Mouse (Mus musculus): ENCODE measurements around the gene Olfr701. TPM values are rescaled to one million over a fixed set of nuclear protein-coding genes. Genes with fewer than 3 reads are reported as not detected.

The Olfr701 gene
- not detected in 2 replicates for polyA plus RNA-seq (2015; fragmentation: Nextera tagmentation; extraction: Ambion mirVana)

DNA sequence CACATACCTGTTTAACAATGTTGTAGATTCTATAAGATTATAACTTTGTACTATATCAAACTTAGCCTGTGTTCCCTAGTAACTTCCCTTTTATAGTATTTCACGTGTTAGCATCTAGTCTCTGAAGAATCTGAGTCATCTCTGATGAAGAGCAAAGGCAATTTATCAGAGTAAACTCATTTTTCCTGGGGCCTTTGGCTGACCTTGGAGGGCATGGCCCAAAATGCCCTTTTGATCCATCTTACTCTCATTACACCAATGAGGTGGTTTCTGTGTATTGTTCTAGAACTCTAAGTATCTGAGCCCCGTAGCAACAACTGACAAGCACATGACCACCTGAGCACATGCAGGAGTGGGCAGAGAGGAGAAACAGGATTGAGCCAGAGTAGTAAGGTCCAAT, at the start of gene Olfr701:
TSS of gene Olfr701 (plus strand) at position 301 of the 400 bp plus-strand sequence.

DNA sequence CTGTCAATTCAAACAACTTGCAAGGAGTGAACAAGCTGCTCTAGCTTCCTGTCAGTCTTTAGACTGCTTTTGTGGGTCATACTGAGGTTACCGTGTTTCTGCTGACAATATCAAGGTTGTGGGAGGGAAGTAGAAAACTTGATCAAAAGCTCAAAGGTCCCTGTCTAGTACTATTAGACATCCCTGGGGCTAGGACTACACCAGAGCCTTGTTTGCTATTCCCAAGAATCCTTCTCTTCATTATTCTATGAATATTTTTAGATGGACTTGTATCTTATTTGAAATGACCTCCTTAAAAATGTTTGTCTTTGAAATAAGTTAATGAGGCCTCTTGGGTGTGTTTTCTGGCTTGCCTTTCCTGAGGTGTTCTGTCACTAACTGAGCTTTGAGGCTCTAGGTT, 20.8 kb upstream of the Olfr701 start, which contains the start of gene Olfr699:
TSS of gene Olfr699 (minus strand) at position 101 of the 400 bp plus-strand sequence.

DNA sequence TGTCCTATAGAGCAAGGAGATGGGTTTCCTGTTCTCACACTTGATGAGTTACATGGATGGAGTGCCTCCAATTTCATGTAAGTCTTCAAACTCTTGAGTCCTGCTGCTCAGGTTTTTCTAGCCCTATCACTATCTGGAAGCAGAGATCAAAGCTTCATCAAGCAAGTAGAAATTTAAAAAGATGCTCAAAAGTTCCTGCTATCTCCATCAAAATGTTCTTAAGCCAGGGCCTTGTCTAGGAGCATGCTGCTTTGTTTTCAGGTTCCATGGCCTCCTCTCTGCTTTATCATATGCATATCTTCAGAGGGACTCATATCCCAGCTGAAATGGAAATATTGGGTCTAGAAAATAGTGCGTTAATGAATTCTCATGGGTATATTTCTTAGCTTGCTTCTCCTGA, 5.2 kb upstream of the Olfr701 start, which contains the start of gene Olfr700:
TSS of gene Olfr700 (minus strand) at position 101 of the 400 bp plus-strand sequence.

DNA sequence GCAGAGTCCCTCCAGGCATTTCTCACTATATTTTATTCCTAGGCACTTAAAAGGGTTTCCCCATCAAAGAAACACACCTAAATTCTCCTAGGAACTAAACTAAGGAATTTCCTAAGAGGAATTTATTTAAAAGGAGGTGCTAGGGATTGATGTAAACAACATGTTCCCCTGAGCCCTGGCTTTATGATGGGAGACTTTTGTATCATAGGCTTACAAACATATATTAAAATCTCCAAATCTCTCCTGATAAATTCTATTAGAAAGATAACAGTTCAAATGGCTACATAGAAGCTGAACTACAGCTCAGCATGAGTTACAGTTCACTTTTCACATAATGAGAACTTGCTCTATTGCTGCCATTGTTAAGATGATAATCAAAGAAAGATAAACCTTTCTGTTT, 19.9 kb downstream of the Olfr701 start, which contains the start of gene Olfr702:
TSS of gene Olfr702 (minus strand) at position 101 of the 400 bp plus-strand sequence.

DNA sequence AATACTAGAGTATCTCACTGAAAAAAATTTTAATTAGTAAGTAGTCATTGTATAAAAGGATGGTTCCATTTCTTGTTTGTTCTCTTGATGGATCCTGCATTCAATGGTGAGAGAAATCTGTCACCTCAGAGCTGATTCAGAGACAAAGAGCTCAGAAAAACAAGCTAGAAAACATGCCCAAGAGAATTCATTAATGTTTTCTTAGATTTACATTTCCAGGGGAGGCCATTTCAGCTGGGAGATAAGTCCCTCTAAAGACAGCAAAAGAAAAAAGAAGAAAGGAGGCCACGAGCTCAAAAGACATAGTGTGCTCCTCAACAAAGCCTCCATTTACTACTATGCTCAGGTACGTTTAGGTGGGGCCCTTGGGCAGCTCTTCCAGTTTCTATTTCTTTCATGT, 29.1 kb downstream of the Olfr701 start, which contains the start of gene Olfr703:
TSS of gene Olfr703 (plus strand) at position 301 of the 400 bp plus-strand sequence.

DNA sequence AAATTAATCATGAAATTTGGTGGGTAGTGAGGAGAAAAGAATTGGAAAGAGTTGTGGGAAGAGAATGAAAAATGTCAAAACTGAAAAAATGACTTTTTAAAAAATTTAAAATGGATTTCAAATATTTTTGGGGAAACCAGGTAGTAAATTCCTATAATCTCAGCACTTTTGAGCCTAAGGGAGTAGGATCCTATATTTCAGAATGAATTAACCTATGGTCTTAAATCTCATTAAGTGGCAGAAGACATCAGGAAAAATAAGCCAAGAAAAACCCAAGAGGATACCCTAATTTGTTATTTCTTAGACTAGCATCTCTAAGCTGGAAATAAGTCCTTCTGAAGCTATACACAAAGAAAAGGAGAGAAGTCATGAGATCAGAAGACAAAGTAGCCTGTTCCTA, 49.0 kb downstream of the Olfr701 start, which contains the start of gene Olfr704:
TSS of gene Olfr704 (plus strand) at position 301 of the 400 bp plus-strand sequence.

Other genes with a start within 250 kb of the Olfr701 start
- not detected in 2 replicates for gene Olfr693, start 133.5 kb upstream of the Olfr701 start, polyA plus RNA-seq (2015; fragmentation: Nextera tagmentation; extraction: Ambion mirVana)
- gene Olfr694, start 122.3 kb upstream of the Olfr701 start, polyA plus RNA-seq (2015; fragmentation: Nextera tagmentation; extraction: Ambion mirVana), result not detected in 2 replicates
- not detected in 2 replicates for gene Olfr695, start 97.7 kb upstream of the Olfr701 start, polyA plus RNA-seq (2015; fragmentation: Nextera tagmentation; extraction: Ambion mirVana)
- gene Olfr697, start 71.7 kb upstream of the Olfr701 start, polyA plus RNA-seq (2015; fragmentation: Nextera tagmentation; extraction: Ambion mirVana), result not detected in 2 replicates
- not detected in 2 replicates for gene Olfr698, start 58.7 kb upstream of the Olfr701 start, polyA plus RNA-seq (2015; fragmentation: Nextera tagmentation; extraction: Ambion mirVana)
- gene Olfr699, start 20.9 kb upstream of the Olfr701 start, polyA plus RNA-seq (2015; fragmentation: Nextera tagmentation; extraction: Ambion mirVana), result not detected in 2 replicates
- not detected in 2 replicates for gene Olfr700, start 5.3 kb upstream of the Olfr701 start, polyA plus RNA-seq (2015; fragmentation: Nextera tagmentation; extraction: Ambion mirVana)
- gene Olfr702, start 19.8 kb downstream of the Olfr701 start, polyA plus RNA-seq (2015; fragmentation: Nextera tagmentation; extraction: Ambion mirVana), result not detected in 2 replicates
- not detected in 2 replicates for gene Olfr703, start 29.2 kb downstream of the Olfr701 start, polyA plus RNA-seq (2015; fragmentation: Nextera tagmentation; extraction: Ambion mirVana)
- not detected in 2 replicates for gene Olfr704, start 49.1 kb downstream of the Olfr701 start, polyA plus RNA-seq (2015; fragmentation: Nextera tagmentation; extraction: Ambion mirVana)
- gene Olfr705, start 62.8 kb downstream of the Olfr701 start, polyA plus RNA-seq (2015; fragmentation: Nextera tagmentation; extraction: Ambion mirVana), result not detected in 2 replicates
- not detected in 2 replicates for gene Olfr706, start 74.0 kb downstream of the Olfr701 start, polyA plus RNA-seq (2015; fragmentation: Nextera tagmentation; extraction: Ambion mirVana)
- gene Olfr707, start 87.1 kb downstream of the Olfr701 start, polyA plus RNA-seq (2015; fragmentation: Nextera tagmentation; extraction: Ambion mirVana), result not detected in 2 replicates
- gene Olfr1532-ps1, start 93.9 kb downstream of the Olfr701 start, polyA plus RNA-seq (2015; fragmentation: Nextera tagmentation; extraction: Ambion mirVana), result not detected in 2 replicates
- not detected in 2 replicates for gene Olfr709-ps1, start 118.1 kb downstream of the Olfr701 start, polyA plus RNA-seq (2015; fragmentation: Nextera tagmentation; extraction: Ambion mirVana)
- not detected in 2 replicates for gene Olfr710, start 134.2 kb downstream of the Olfr701 start, polyA plus RNA-seq (2015; fragmentation: Nextera tagmentation; extraction: Ambion mirVana)
- gene Olfr6, start 149.8 kb downstream of the Olfr701 start, polyA plus RNA-seq (2015; fragmentation: Nextera tagmentation; extraction: Ambion mirVana), result not detected in 2 replicates
- gene Olfr711, start 161.3 kb downstream of the Olfr701 start, polyA plus RNA-seq (2015; fragmentation: Nextera tagmentation; extraction: Ambion mirVana), result not detected in 2 replicates
- not detected in 2 replicates for gene Olfr2, start 191.9 kb downstream of the Olfr701 start, polyA plus RNA-seq (2015; fragmentation: Nextera tagmentation; extraction: Ambion mirVana)
- gene Olfr713, start 217.0 kb downstream of the Olfr701 start, polyA plus RNA-seq (2015; fragmentation: Nextera tagmentation; extraction: Ambion mirVana), result not detected in 2 replicates